Mouse (Mus musculus) ES-E14 (cell line): ENCODE measurements around the gene Cblc. TPM values are rescaled to one million over a fixed set of nuclear protein-coding genes. Genes with fewer than 3 reads are reported as not detected.

Experiments
- DNase-seq: peaks from one replicate; pipeline ENCODE4 v3.0.0-alpha.2; 2013; ENCODE audit warnings: low read depth, low spot score
- H3K27ac ChIP-seq: 2 replicates; pipeline ENCODE4 v1.5.1; 2012; ENCODE audit warnings: low read depth, mild to moderate bottlenecking, low read length, moderate library complexity, mixed read lengths; ENCODE audit not compliant: poor library complexity, insufficient read depth, severe bottlenecking
- H3K36me3 ChIP-seq: 2 replicates; pipeline ENCODE4 v1.6.1; 2012; ENCODE audit warnings: mild to moderate bottlenecking, low read length, moderate library complexity, mixed read lengths; ENCODE audit not compliant: control insufficient read depth, poor library complexity, insufficient read depth, severe bottlenecking
- H3K4me1 ChIP-seq, 2 experiments: fragments of 150-350 bp in 1 of 2; sonication (generic) in 1 of 2; 2 replicates each; pipeline ENCODE4 v1.6.1; 2012; ENCODE audit warnings: low read length in 2 of 2, mild to moderate bottlenecking in 1 of 2, mixed read lengths in 1 of 2; ENCODE audit not compliant: control insufficient read depth in 2 of 2, insufficient read depth in 2 of 2, poor library complexity in 1 of 2
- H3K4me3 ChIP-seq, 2 experiments: fragments of 150-350 bp in 1 of 2; sonication (generic) in 1 of 2; 2 replicates each; pipeline ENCODE4 v1.5.1; 2012; ENCODE audit warnings: low read length in 2 of 2, low read depth in 1 of 2, mild to moderate bottlenecking in 1 of 2, mixed read lengths in 1 of 2; ENCODE audit not compliant: insufficient read depth in 1 of 2, poor library complexity in 1 of 2, severe bottlenecking in 1 of 2
- H3K9ac ChIP-seq: 2 replicates; pipeline ENCODE4 v1.6.1; 2012; ENCODE audit warnings: low read depth, mild to moderate bottlenecking, low read length, mixed read lengths; ENCODE audit not compliant: poor library complexity, insufficient read depth, severe bottlenecking
- H3K9me3 ChIP-seq: fragments of 150-350 bp; sonication (generic); 2 replicates; pipeline ENCODE4 v1.6.1; 2012; ENCODE audit warnings: low read depth, mild to moderate bottlenecking, low read length; ENCODE audit not compliant: control insufficient read depth, insufficient read depth
- CHD2 ChIP-seq: IDR thresholded peaks from 2 replicates; pipeline ENCODE4 v1.6.1; 2014; ENCODE audit warnings: mild to moderate bottlenecking, low read depth, low read length, inconsistent platforms
- HCFC1 ChIP-seq: IDR thresholded peaks from 2 replicates; pipeline ENCODE4 v1.6.1; 2012; ENCODE audit warnings: low read length, inconsistent platforms, borderline replicate concordance; ENCODE audit not compliant: insufficient read depth
- MAFK ChIP-seq: IDR thresholded peaks from 2 replicates; pipeline ENCODE4 v1.6.1; 2014; ENCODE audit warnings: mild to moderate bottlenecking, low read depth, low read length, inconsistent platforms; ENCODE audit not compliant: insufficient read depth
- ZC3H11A ChIP-seq: IDR thresholded peaks from 2 replicates; pipeline ENCODE4 v1.6.1; 2012; ENCODE audit warnings: low read depth, mild to moderate bottlenecking, inconsistent platforms, low read length, borderline replicate concordance
- ZNF384 ChIP-seq: IDR thresholded peaks from 2 replicates; pipeline ENCODE4 v1.6.1; 2012; ENCODE audit warnings: low read depth, low read length, inconsistent platforms
- in situ Hi-C, 2 experiments: fragments of 600-800 bp; cut with MboI; formaldehyde crosslinking; loops; one replicate each; pipeline ENCODE4 v1.15.1; 2025; ENCODE audit warnings: low sequenced_read_pairs in 2 of 2, inconsistent platforms in 1 of 2; ENCODE audit not compliant: unreplicated experiment in 2 of 2
- total RNA-seq: library from RNA; depleted of rRNA; stranded (reverse); fragments of 300-350 nt; gene quantifications from 2 replicates; pipeline ENCODE4 v1.2.3, GENCODE M21; 2012

Gene Cblc
- total RNA-seq, 1 experiment, result 3.5 TPM

GRCm38 (mm10) chr7:19753587-19753986, 43.0 kb downstream of the Cblc start:
- Histone ChIP-seq H3K36me3 (peaks cover 10% of the 10 kb centered on the region), H3K27ac (peak overlapping the region; percentile 55; the same call in 1 of the 2 replicates), H3K9me3 (no peaks in the 10 kb centered on the region), H3K4me1 (peaks cover 2 to 22% of the 10 kb centered on the region in 2 experiments; a peak in 3 of 4 replicates), H3K4me3 (no peak overlapping the region), H3K9ac (0 out of 2 replicates have a peak overlapping the region, but pooled peaks have one; percentile 1)
- in situ Hi-C loops, result loop anchor here in 1 of 2 experiments (10.0 kb wide), 1 partner anchor 61 kb away; no protein-coding TSS in a partner anchor
- DNase-seq, result no peak
- no peak for TF ChIP-seq CHD2
- no peak for TF ChIP-seq MAFK
- no peak for TF ChIP-seq ZC3H11A
- TF ChIP-seq ZNF384, result no peak

- H3K9me3 ChIP-seq, result no peaks in the 10 kb centered on the region
- no peak overlapping the region for H3K9ac ChIP-seq
- peaks cover 5% of the 10 kb centered on the region; the same call in 1 of the 2 replicates for H3K36me3 ChIP-seq
- peaks cover 2 to 22% of the 10 kb centered on the region in 2 experiments for H3K4me1 ChIP-seq
- in situ Hi-C loops, result loop anchor here in 1 of 2 experiments (10.0 kb wide), 1 partner anchor 62 kb away; no protein-coding TSS in a partner anchor
- TF ChIP-seq MAFK (no peak), ZC3H11A (0 out of 2 replicates have a peak, but pooled peaks have one; percentile 16)
- H3K4me3 ChIP-seq, result no peak overlapping the region
- DNase-seq, result no peak
- no peak overlapping the region for H3K27ac ChIP-seq
Observed at GRCm38 (mm10) chr7:19752652-19753051, 44.0 kb downstream of the Cblc start.

- peaks cover 7 to 23% of the 10 kb centered on the region in 2 experiments for H3K4me1 ChIP-seq
- no peak overlapping the region for H3K9ac ChIP-seq
- no peak for TF ChIP-seq ZNF384
- TF ChIP-seq CHD2, result no peak
- no peak for TF ChIP-seq ZC3H11A
- TF ChIP-seq HCFC1, result no peak
- in situ Hi-C loops, result loop anchor here in 1 of 2 experiments (10.0 kb wide), 1 partner anchor 64 kb away; no protein-coding TSS in a partner anchor
- no peak overlapping the region for H3K27ac ChIP-seq
- no peak overlapping the region for H3K4me3 ChIP-seq
- no peaks in the 10 kb centered on the region for H3K9me3 ChIP-seq
- 0 out of 2 replicates have a peak, but pooled peaks cover 2% of the 10 kb centered on the region for H3K36me3 ChIP-seq
- DNase-seq, result no peak
Observed at GRCm38 (mm10) chr7:19751070-19751383, 45.6 kb downstream of the Cblc start.

GRCm38 (mm10) chr7:19750217-19751069, 46.2 kb downstream of the Cblc start, which contains the start of gene Nectin2:
Gene Nectin2, minus strand, starts transcription at chr7:19750483.
- in situ Hi-C loops, result loop anchor here in 1 of 2 experiments (10.0 kb wide), 1 partner anchor 64 kb away; no protein-coding TSS in a partner anchor
- H3K36me3 ChIP-seq, result 0 out of 2 replicates have a peak, but pooled peaks cover 5% of the 10 kb centered on the region
- peak; percentile 83 for DNase-seq
- peak within 1 kb of the TSS; percentile 95 for H3K9ac ChIP-seq
- no peaks in the 10 kb centered on the region for H3K9me3 ChIP-seq
- TF ChIP-seq ZC3H11A (peak; percentile 35; the same call in 1 of the 2 replicates), ZNF384 (no peak)
- H3K4me1 ChIP-seq, result peaks cover 7 to 21% of the 10 kb centered on the region in 2 experiments
- peak within 1 kb of the TSS; percentile 94 for H3K4me3 ChIP-seq
- H3K27ac ChIP-seq, result peak within 1 kb of the TSS; percentile 90
